Mouse (Mus musculus) liver, adult (tissue): ENCODE measurements at regions not wholly inside any gene's neighbourhood (a gene's known extent, or its start where the extent isn't known, plus 50 kb on each side); places are given as distances from the start of the nearest gene placed in this dataset.

Experiments
- GATA4 ChIP-seq: IDR thresholded peaks from 2 replicates; pipeline ENCODE4 v1.6.1; 2014; ENCODE audit warnings: mild to moderate bottlenecking, low read length; ENCODE audit not compliant: insufficient replicate concordance

- TF ChIP-seq GATA4: no peak
Observed at GRCm38 (mm10) chr10:120646862-120647311, 170.6 kb upstream of the Hmga2 start.

- no peak for TF ChIP-seq GATA4
Observed at GRCm38 (mm10) chr10:120640847-120641246, 164.6 kb upstream of the Hmga2 start.

DNA sequence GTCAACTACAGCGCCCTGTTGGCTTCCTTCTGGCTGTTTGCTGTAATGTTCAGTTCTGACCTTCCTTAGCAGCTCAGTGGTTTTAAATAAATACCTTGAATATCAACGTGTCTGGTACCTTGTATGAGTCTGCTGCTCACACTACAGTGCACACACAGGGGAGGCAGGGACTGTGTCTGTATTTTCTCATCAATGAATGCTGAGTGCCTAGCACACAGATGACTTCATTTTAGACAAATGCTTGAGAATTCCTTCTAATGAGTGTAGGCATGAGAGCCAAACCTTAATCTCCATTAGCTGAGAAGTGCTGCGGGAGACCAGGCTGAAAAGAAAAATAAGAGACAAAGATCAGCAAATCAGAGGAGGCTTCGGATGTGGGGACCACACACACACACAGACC, 162.0 kb upstream of the Hmga2 start:
- TF ChIP-seq GATA4: no peak

- TF ChIP-seq GATA4: no peak
Observed at GRCm38 (mm10) chr10:120635818-120636543, 159.7 kb upstream of the Hmga2 start.

DNA sequence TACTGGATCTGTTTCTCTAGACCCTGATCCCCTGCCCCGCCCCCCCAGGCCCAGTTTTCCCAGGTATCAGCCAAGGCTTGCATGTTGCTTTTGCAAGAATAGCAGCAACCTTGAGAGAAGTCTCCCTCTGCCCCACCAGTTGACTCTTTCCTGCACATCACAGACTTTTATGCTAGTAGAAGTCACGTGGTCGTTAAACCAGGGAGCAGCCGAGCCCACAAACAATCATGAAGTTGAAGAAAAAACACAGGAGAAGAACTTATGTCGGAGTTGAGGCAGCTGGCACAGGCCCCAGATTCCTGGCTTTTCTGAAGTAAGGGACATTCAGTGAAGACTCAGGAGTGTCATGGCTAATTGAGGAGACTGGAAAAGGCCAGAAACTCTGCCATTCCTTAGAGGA, 158.9 kb upstream of the Hmga2 start:
- no peak for TF ChIP-seq GATA4

DNA sequence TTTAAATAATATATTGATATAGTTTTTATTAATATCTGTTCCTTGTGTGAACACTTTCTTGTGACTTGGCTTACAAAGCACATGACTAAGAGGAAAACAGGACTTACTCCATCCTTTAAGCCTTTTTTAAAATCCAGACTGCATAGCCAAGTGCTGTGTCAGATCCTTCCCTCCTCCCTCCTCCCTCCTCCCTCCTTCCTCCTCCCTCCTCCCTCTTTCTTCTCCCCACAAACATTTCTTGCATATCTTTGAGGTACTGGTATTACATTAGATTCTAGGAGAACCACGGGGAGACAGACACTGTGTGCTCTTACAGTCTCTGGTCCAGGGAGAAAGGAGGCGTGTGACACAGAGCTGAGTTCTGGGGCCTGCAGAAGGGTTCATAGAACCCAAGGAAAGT, 155.8 kb upstream of the Hmga2 start:
- TF ChIP-seq GATA4: no peak

GRCm38 (mm10) chr10:120628066-120628465, 151.8 kb upstream of the Hmga2 start:
- no peak for TF ChIP-seq GATA4

DNA sequence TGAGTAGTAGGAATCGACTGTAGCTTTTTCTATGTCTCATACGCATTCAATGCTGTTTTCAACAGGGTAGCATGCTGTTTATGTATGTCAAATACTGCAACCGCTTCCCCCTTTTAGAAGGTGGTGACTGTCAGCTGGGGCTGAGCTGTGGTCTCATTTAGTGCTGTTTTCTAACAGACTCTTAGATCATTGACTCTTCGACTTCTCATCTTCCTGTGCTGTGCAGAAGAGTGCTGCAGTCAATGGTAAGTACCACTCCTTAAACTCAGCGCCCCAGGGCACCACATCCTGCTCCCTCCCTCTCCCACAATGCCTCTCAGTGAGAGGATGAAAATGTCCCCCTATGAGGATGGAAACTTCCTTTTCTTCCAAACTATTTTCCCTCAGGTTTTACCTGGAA, 149.2 kb upstream of the Hmga2 start:
- TF ChIP-seq GATA4: no peak

DNA sequence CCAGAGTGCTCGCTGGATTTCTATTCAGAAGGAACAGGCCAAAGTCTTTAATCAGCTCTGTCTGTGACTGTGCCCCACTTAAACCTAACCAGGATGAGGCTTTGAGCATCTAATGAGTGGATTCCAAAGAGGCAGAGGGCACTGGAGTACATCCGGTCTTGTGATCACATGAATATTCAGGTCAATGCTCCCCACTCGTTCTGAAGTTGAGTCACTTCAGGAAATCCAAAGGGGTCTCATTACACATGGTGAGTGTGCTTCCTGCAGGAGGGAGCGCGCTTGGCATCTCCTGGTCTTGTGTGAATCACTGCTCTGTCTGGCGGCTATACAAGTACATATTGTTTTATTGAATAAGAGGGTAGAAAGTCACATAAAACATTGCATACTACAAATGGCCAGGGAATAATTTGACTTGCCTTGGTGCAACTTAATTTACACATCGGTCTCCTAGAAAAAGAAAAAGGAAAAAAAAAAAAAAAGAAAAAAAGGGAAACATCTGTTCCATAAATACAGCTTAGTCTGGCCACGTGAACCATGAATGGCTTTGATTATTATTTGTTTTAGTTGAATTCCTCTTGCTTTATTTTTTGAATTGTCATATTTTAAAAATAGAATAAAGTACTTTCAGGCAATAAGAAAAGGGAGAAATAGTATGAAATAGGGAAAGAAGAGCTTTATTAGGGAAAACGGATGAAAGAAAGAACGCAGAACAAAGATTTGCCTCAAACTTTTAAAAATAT, 148.1 kb upstream of the Hmga2 start:
- TF ChIP-seq GATA4: no peak

GRCm38 (mm10) chr10:120616406-120617015, 140.2 kb upstream of the Hmga2 start:
- no peak for TF ChIP-seq GATA4

- TF ChIP-seq GATA4: no peak
Observed at GRCm38 (mm10) chr10:120612351-120612750, 136.1 kb upstream of the Hmga2 start.

DNA sequence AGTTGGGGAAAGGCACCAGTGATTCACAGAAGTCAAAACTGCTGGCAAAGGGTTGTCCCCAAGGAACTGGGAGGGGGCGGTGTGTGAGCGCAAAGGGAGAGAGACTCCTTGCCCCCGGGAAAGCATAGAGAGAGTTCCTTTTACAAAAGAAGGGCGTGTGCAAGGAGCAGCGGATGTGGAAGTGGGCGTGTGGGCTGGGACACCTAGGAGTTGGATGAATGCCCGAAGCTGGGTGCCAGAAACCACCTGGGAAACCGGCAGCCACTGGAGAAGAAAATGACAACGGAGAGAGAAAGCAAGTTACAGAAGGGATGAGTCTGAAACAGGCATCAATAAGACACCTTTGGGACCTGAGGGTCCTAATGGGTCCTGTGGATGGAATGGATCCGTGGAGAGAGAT, 133.8 kb upstream of the Hmga2 start:
- TF ChIP-seq GATA4: no peak

DNA sequence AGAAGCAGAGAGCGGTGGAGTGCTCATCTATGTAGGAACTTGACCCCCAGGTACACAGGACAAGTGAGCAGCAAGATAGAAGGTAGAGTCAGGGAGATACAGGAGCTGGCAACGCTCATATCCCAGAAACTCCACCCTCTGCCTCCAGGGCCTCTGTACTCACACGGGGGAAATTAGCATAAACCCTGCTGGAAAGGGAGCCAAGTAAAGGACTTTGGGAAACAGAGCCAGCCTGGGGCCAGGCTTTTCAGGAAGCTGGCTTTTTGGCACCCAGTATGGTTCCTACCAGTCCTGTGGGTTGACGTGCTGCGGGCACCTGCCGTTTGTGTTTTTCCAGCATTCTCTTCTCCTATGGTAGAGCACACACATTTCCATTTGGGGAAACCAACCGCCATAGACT, 128.2 kb upstream of the Hmga2 start:
- no peak for TF ChIP-seq GATA4

- TF ChIP-seq GATA4: no peak
Observed at GRCm38 (mm10) chr10:120603167-120603566, 126.9 kb upstream of the Hmga2 start.

DNA sequence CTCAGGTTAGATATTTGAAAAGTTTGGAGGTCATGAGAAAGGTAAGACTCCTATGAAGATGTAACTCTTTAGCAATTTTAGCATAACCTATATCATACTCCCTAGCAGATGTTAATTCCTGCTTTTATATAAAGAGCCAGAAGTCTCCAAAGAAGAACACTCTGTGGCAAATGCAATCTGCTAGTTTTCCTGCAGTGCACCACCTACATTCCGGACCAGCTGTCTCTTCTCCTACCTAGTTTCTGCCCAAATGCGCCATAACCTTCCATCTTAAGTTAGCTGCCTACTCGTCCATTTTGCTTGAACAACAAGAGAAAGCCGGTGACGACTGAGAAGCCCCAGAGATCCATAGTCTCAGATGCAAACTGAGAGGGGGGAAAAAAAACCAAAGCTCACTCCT, 124.5 kb upstream of the Hmga2 start:
- no peak for TF ChIP-seq GATA4

GRCm38 (mm10) chr10:120599551-120599950, 123.3 kb upstream of the Hmga2 start:
- no peak for TF ChIP-seq GATA4

- no peak for TF ChIP-seq GATA4
Observed at GRCm38 (mm10) chr10:120597320-120597887, 121.1 kb upstream of the Hmga2 start.

GRCm38 (mm10) chr10:120595145-120595544, 118.9 kb upstream of the Hmga2 start:
- no peak for TF ChIP-seq GATA4
